Comparison of ENCODE assay signal across 8 mouse cellular contexts in the genomic region with DNA sequence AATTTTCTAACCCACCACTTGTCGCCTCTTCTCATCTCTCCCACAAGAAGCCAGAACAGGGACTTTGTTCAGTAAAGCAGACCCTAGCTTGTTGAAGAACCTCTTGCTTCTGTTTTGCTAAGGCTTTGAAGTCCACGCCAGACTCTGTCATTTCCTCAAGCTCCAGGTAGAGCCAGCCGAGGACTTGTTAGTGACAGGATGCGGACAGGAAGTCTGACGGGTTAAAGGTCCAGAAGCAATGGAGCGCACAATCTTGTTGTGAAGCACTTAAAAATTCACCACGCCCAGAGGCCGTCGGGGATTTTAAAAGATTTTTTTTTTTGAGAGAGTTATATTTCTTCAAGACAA. TPM values are rescaled to one million over a fixed set of nuclear protein-coding genes. Genes with fewer than 3 reads are reported as not detected.
DNase-seq lines count a peak whose midpoint lies in the region; ATAC-seq and TF ChIP-seq lines count a peak whose summit lies in the region.

No protein-coding gene starts in this region.

- H3K4me2 ChIP-seq in forebrain, postnatal 0 days (ENCODE audit: low read depth) = peak overlapping the region; percentile 93
- peak overlapping the region; percentile 97 for H3K4me2 ChIP-seq in intestine, embryonic 14.5 days (ENCODE audit: low read length)
- peak overlapping the region; percentile 97 for H3K4me2 ChIP-seq in lung, embryonic 14.5 days

- H3K9ac ChIP-seq in forebrain, postnatal 0 days = peak overlapping the region; percentile 72; the same call in 1 of the 2 replicates
- H3K9ac ChIP-seq in intestine, embryonic 14.5 days (ENCODE audit: low read length) = peak overlapping the region; percentile 79
- H3K9ac ChIP-seq in lung, embryonic 14.5 days = peak overlapping the region; percentile 45; the same call in 1 of the 2 replicates

- peak; percentile 62 for DNase-seq in thymus, adult 2 months
- DNase-seq in thymus, postnatal 4 days = no peak
- no peak for DNase-seq in forebrain, postnatal 0 days
- DNase-seq in intestine, embryonic 14.5 days (ENCODE audit: low spot score) = no peak
- DNase-seq in lung, embryonic 14.5 days = peak; percentile 69
- no peak for DNase-seq in ovary, postnatal 36 days (ENCODE audit: low spot score)
- DNase-seq in gastrocnemius, adult 8-10 months (ENCODE audit: low spot score in 2 of 2) = no peak

- H3K9me3 ChIP-seq in forebrain, postnatal 0 days (ENCODE audit: low read length) = no peaks in the 10 kb centered on the region
- no peaks in the 10 kb centered on the region for H3K9me3 ChIP-seq in intestine, embryonic 14.5 days (ENCODE audit: control insufficient read depth, low read length)
- H3K9me3 ChIP-seq in lung, embryonic 14.5 days (ENCODE audit: low read depth, low read length) = no peaks in the 10 kb centered on the region

- H3K36me3 ChIP-seq in thymus, adult 2 months (ENCODE audit: control insufficient read depth, insufficient read depth, low read length) = no peaks in the 10 kb centered on the region
- H3K36me3 ChIP-seq in forebrain, postnatal 0 days (ENCODE audit: insufficient read depth) = peaks cover 4% of the 10 kb centered on the region; the same call in 1 of the 2 replicates
- no peaks in the 10 kb centered on the region for H3K36me3 ChIP-seq in intestine, embryonic 14.5 days (ENCODE audit: control insufficient read depth, insufficient read depth, low read length)
- H3K36me3 ChIP-seq in lung, embryonic 14.5 days (ENCODE audit: insufficient read depth) = no peaks in the 10 kb centered on the region
- no peaks in the 10 kb centered on the region for H3K36me3 ChIP-seq in small intestine, adult 2 months (ENCODE audit: control insufficient read depth, insufficient read depth, low read length)

- no peak for ATAC-seq in forebrain, postnatal 0 days
- ATAC-seq in intestine, embryonic 14.5 days (replicated peaks; ENCODE audit: low FRiP score, low TSS enrichment, low read depth) = no peak
- ATAC-seq in lung, embryonic 14.5 days (ENCODE audit: insufficient read depth) = no peak

- WGBS in thymus, adult 2 months = 3% methylated on average over 9 of the region's 9 CpGs
- WGBS in forebrain, postnatal 0 days = 15% methylated on average over 9 of the region's 9 CpGs
- 6% methylated on average over 9 of the region's 9 CpGs for WGBS in intestine, embryonic 14.5 days
- 6% methylated on average over 9 of the region's 9 CpGs for WGBS in lung, embryonic 14.5 days
- WGBS in small intestine, adult 2 months = 2% methylated on average over 9 of the region's 9 CpGs

- no peaks in the 10 kb centered on the region for H3K27me3 ChIP-seq in thymus, adult 2 months (ENCODE audit: control insufficient read depth, insufficient read depth, low read length)
- no peaks in the 10 kb centered on the region for H3K27me3 ChIP-seq in forebrain, postnatal 0 days (ENCODE audit: insufficient read depth, low read length)
- no peaks in the 10 kb centered on the region for H3K27me3 ChIP-seq in intestine, embryonic 14.5 days (replicated peaks; ENCODE audit: control insufficient read depth, insufficient read depth, low read length)
- H3K27me3 ChIP-seq in lung, embryonic 14.5 days (ENCODE audit: insufficient read depth, low read length) = no peaks in the 10 kb centered on the region
- no peaks in the 10 kb centered on the region for H3K27me3 ChIP-seq in small intestine, adult 2 months (ENCODE audit: control insufficient read depth, insufficient read depth, low read length)

- peak overlapping the region; percentile 95 for H3K27ac ChIP-seq in thymus, adult 2 months (ENCODE audit: control insufficient read depth, insufficient read depth, low read length)
- H3K27ac ChIP-seq in forebrain, postnatal 0 days (ENCODE audit: low read depth, low read length) = peak overlapping the region; percentile 94
- peak overlapping the region; percentile 94 for H3K27ac ChIP-seq in intestine, embryonic 14.5 days (ENCODE audit: low read depth)
- H3K27ac ChIP-seq in lung, embryonic 14.5 days (ENCODE audit: low read depth) = peak overlapping the region; percentile 99
- H3K27ac ChIP-seq in small intestine, adult 2 months (ENCODE audit: insufficient read depth, low read depth, low read length) = peak overlapping the region; percentile 96

- peaks cover 50% of the 10 kb centered on the region for H3K4me1 ChIP-seq in thymus, adult 2 months (replicated peaks; ENCODE audit: control insufficient read depth, insufficient read depth, low read length)
- peaks cover 35% of the 10 kb centered on the region for H3K4me1 ChIP-seq in forebrain, postnatal 0 days (ENCODE audit: insufficient read depth)
- H3K4me1 ChIP-seq in intestine, embryonic 14.5 days (replicated peaks; ENCODE audit: control insufficient read depth, insufficient read depth, low read length) = peaks cover 61% of the 10 kb centered on the region
- H3K4me1 ChIP-seq in lung, embryonic 14.5 days (ENCODE audit: insufficient read depth) = peaks cover 45% of the 10 kb centered on the region
- H3K4me1 ChIP-seq in small intestine, adult 2 months (ENCODE audit: control insufficient read depth, insufficient read depth, insufficient read length, low read length) = peaks cover 48% of the 10 kb centered on the region

- TF ChIP-seq CTCF in thymus, adult 2 months (IDR thresholded peaks at IDR 0.05; ENCODE audit: borderline replicate concordance, control insufficient read depth, extremely low read depth, insufficient read depth, low read length, poor library complexity) = no peak
- TF ChIP-seq CTCF in forebrain, postnatal 0 days (IDR thresholded peaks at IDR 0.05; ENCODE audit: low read depth) = no peak
- no peak for TF ChIP-seq CTCF in lung, embryonic 14.5 days (IDR thresholded peaks at IDR 0.05; ENCODE audit: low read depth)
- no peak for TF ChIP-seq CTCF in small intestine, adult 2 months (IDR thresholded peaks at IDR 0.05; ENCODE audit: extremely low read depth, insufficient read length, insufficient replicate concordance, low read depth, low read length)

- H3K4me3 ChIP-seq in thymus, adult 2 months (ENCODE audit: control insufficient read depth, insufficient read depth, low read length) = peak overlapping the region; percentile 70
- peak overlapping the region; percentile 57 for H3K4me3 ChIP-seq in forebrain, postnatal 0 days (ENCODE audit: low read depth, low read length)
- peak overlapping the region; percentile 87 for H3K4me3 ChIP-seq in intestine, embryonic 14.5 days (ENCODE audit: low read depth, low read length)
- peak overlapping the region; percentile 89 for H3K4me3 ChIP-seq in lung, embryonic 14.5 days (ENCODE audit: low read depth, low read length)
- H3K4me3 ChIP-seq in small intestine, adult 2 months (ENCODE audit: low read depth, low read length) = peak overlapping the region; percentile 91

- TF ChIP-seq POLR2A in thymus, adult 2 months (IDR thresholded peaks at IDR 0.05; ENCODE audit: control insufficient read depth, extremely low read depth, insufficient read depth, low read length, poor library complexity) = no peak
- TF ChIP-seq POLR2A in small intestine, adult 2 months (IDR thresholded peaks at IDR 0.05; ENCODE audit: low read depth, low read length) = no peak; the same call in 1 of the 2 replicates

RNA-seq across cellular contexts. Expression of gene Mef2d, which starts 0.8 kb away (rescaled TPM):
- 343 and 377 TPM in 2 replicates for polyA plus RNA-seq in thymus, adult 2 months (2012; rRNA removed)
- 45.0 and 53.0 TPM in 2 replicates for total RNA-seq in forebrain, postnatal 0 days (2014; rRNA removed)
- 30.9 and 34.0 TPM in 2 replicates for polyA plus RNA-seq in forebrain, postnatal 0 days (2015; fragmentation: Nextera tagmentation; extraction: Ambion mirVana)
- polyA plus RNA-seq in intestine, embryonic 14.5 days (2014; fragmentation: Nextera tagmentation; extraction: Ambion mirVana) = 23.4 and 23.8 TPM in 2 replicates
- 24.7 and 25.4 TPM in 2 replicates for polyA plus RNA-seq in lung, embryonic 14.5 days (2014; fragmentation: Nextera tagmentation; extraction: Ambion mirVana)
- polyA plus RNA-seq in small intestine, adult 2 months (2012; rRNA removed) = 61.9 and 89.7 TPM in 2 replicates
- 100 to 1,000 TPM; 164 to 186 (median 172) TPM for total RNA-seq in gastrocnemius, adult 8-10 months (2022)

RNA-seq across cellular contexts. Expression of gene Iqgap3, which starts 59.6 kb away (rescaled TPM):
- 19.7 and 24.6 TPM in 2 replicates for polyA plus RNA-seq in thymus, adult 2 months (2012; rRNA removed)
- total RNA-seq in forebrain, postnatal 0 days (2014; rRNA removed) = 3.1 and 6.8 TPM in 2 replicates
- 1.6 and 2.0 TPM in 2 replicates for polyA plus RNA-seq in forebrain, postnatal 0 days (2015; fragmentation: Nextera tagmentation; extraction: Ambion mirVana)
- 23.8 and 24.0 TPM in 2 replicates for polyA plus RNA-seq in intestine, embryonic 14.5 days (2014; fragmentation: Nextera tagmentation; extraction: Ambion mirVana)
- 31.2 and 32.5 TPM in 2 replicates for polyA plus RNA-seq in lung, embryonic 14.5 days (2014; fragmentation: Nextera tagmentation; extraction: Ambion mirVana)
- 7.1 and 14.6 TPM in 2 replicates for polyA plus RNA-seq in small intestine, adult 2 months (2012; rRNA removed)
- total RNA-seq in gastrocnemius, adult 8-10 months (2022) = under 1 TPM; 0.08 to 0.39 (median 0.12) TPM

Comparison
In these comparisons a context has a peak if more than half of its experiments do, and no peak if none do; other contexts are left out.
1. DNase-seq: peak in thymus, adult 2 months (single experiment) and lung, embryonic 14.5 days (single experiment); none in thymus, postnatal 4 days (single experiment), forebrain, postnatal 0 days (single experiment), intestine, embryonic 14.5 days (single experiment), ovary, postnatal 36 days (single experiment) and gastrocnemius, adult 8-10 months (0 of 2).
2. Peak in every context shown above with its lines, with median percentiles within 50 percentile points of each other: H3K27ac ChIP-seq, H3K4me3 ChIP-seq, H3K4me2 ChIP-seq and H3K9ac ChIP-seq.